Comparison of ENCODE assay signal across 8 mouse cellular contexts in the genomic region with DNA sequence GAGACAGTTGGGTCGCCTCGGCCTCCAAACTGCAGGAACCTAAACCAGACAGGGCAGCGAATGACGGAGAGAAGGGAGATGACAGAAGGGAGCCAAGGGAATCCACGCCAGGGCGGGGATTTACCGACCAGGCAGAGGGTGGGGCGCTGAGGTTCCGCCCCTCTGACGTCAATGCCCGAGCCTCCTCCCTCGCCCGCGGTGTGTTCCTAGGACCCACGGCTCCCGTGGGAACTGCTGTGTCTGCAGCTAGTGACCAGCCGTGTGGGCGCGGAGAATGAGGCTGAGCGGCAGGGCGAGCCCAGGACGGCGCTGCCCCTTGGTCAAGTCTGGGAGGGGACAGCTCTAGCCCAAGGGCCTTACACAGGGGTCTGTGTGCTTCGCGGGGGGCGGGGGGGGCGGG. TPM values are rescaled to one million over a fixed set of nuclear protein-coding genes. Genes with fewer than 3 reads are reported as not detected.
DNase-seq lines count a peak whose midpoint lies in the region; ATAC-seq and TF ChIP-seq lines count a peak whose summit lies in the region.

No protein-coding gene starts in this region.

- H3K27ac ChIP-seq in hindbrain, postnatal 0 days: no peak overlapping the region

- H3K27me3 ChIP-seq in hindbrain, postnatal 0 days (ENCODE audit: insufficient read depth, low read length): 0 out of 2 replicates have a peak, but pooled peaks cover 4% of the 10 kb centered on the region

- intact Hi-C loops in left cerebral cortex, postnatal 10 days (cut with DNase I): no loop called here

- H3K4me2 ChIP-seq in hindbrain, postnatal 0 days (ENCODE audit: low read depth, low read length): peak overlapping the region; percentile 85

- H3K9me3 ChIP-seq in hindbrain, postnatal 0 days (ENCODE audit: low read length): peaks cover 3% of the 10 kb centered on the region; the same call in 1 of the 2 replicates

- peak overlapping the region; percentile 45 for H3K9ac ChIP-seq in hindbrain, postnatal 0 days (replicated peaks; ENCODE audit: low read length)

- WGBS in hindbrain, postnatal 0 days: 3% methylated on average over 25 of the region's 27 CpGs

- no peak for TF ChIP-seq CTCF in hindbrain, postnatal 0 days (IDR thresholded peaks at IDR 0.05; ENCODE audit: low read depth)

- H3K4me1 ChIP-seq in hindbrain, postnatal 0 days (ENCODE audit: insufficient read depth, low read length): no peaks in the 10 kb centered on the region

- peak; percentile 82 to 90 for DNase-seq in cerebellum, postnatal 25 days
- peak; percentile 72 to 83 for DNase-seq in gastrocnemius, adult 8-10 months (ENCODE audit: low spot score in 2 of 2)
- peak; percentile 73 for DNase-seq in hindbrain, postnatal 0 days (ENCODE audit: low spot score)
- DNase-seq in left cerebral cortex, postnatal 10 days (ENCODE audit: extremely low spot score in 1 of 2, low spot score in 2 of 2): peak; percentile 45 to 85
- peak; percentile 70 for DNase-seq in right cerebral cortex, postnatal 14 days
- DNase-seq in urinary bladder, postnatal 4 days (ENCODE audit: low spot score in 2 of 2): peak; percentile 70 to 81

- peak overlapping the region; percentile 43 for H3K4me3 ChIP-seq in hindbrain, postnatal 0 days (ENCODE audit: low read length)

- ATAC-seq in activated CD4-positive, CD25-positive, alpha-beta regulatory T cell, adult 4 months: peak; percentile 82
- peak; percentile 74; the same call in 1 of the 2 replicates for ATAC-seq in hindbrain, postnatal 0 days
- peak; percentile 95 for ATAC-seq in megakaryocyte progenitor cell, adult 5-6 weeks (replicated peaks; ENCODE audit: poor library complexity)

- no peaks in the 10 kb centered on the region for H3K36me3 ChIP-seq in hindbrain, postnatal 0 days (ENCODE audit: insufficient read depth, low read length)

RNA-seq across cellular contexts. Expression of a gene that starts 11.9 kb away (rescaled TPM):
- polyA plus RNA-seq in activated CD4-positive, CD25-positive, alpha-beta regulatory T cell, adult 4 months (2017; shearing (Covaris generic)): not detected
- under 1 TPM; 0.41 to 0.87 (median 0.69) TPM for total RNA-seq in gastrocnemius, adult 8-10 months (2022)
- 1.3 and 3.6 TPM in 2 replicates for total RNA-seq in hindbrain, postnatal 0 days (2014; rRNA removed)
- 0.49 and 0.55 TPM in 2 replicates for polyA plus RNA-seq in hindbrain, postnatal 0 days (2015; fragmentation: Nextera tagmentation; extraction: Ambion mirVana)
- total RNA-seq in left cerebral cortex, postnatal 10 days (2021): not detected
- 0.15 TPM in 1 of 2 replicates, not detected in the other for total RNA-seq in megakaryocyte progenitor cell, adult 5-6 weeks (2015)
- total RNA-seq in megakaryocyte progenitor cell, adult 5-6 weeks (2017): not detected in 2 replicates

RNA-seq across cellular contexts. Expression of a gene that starts 30.3 kb away (rescaled TPM):
- polyA plus RNA-seq in activated CD4-positive, CD25-positive, alpha-beta regulatory T cell, adult 4 months (2017; shearing (Covaris generic)): not detected
- 1 to 10 TPM in 1 of 4 experiments, under 1 TPM in 3; 0.41 to 1.4 (median 0.81) TPM for total RNA-seq in gastrocnemius, adult 8-10 months (2022)
- total RNA-seq in hindbrain, postnatal 0 days (2014; rRNA removed): 48.1 and 54.5 TPM in 2 replicates
- 20.9 and 22.0 TPM in 2 replicates for polyA plus RNA-seq in hindbrain, postnatal 0 days (2015; fragmentation: Nextera tagmentation; extraction: Ambion mirVana)
- total RNA-seq in left cerebral cortex, postnatal 10 days (2021): 100 to 1,000 TPM; 114 to 119 TPM
- not detected in 2 replicates for total RNA-seq in megakaryocyte progenitor cell, adult 5-6 weeks (2015)
- not detected in 2 replicates for total RNA-seq in megakaryocyte progenitor cell, adult 5-6 weeks (2017)

RNA-seq across cellular contexts. Expression of a gene that starts 50.7 kb away (rescaled TPM):
- polyA plus RNA-seq in activated CD4-positive, CD25-positive, alpha-beta regulatory T cell, adult 4 months (2017; shearing (Covaris generic)): not detected
- not detected for total RNA-seq in gastrocnemius, adult 8-10 months (2022)
- 0.11 and 0.26 TPM in 2 replicates for total RNA-seq in hindbrain, postnatal 0 days (2014; rRNA removed)
- 0.53 and 0.60 TPM in 2 replicates for polyA plus RNA-seq in hindbrain, postnatal 0 days (2015; fragmentation: Nextera tagmentation; extraction: Ambion mirVana)
- under 1 TPM in 1 of 2 experiments, not detected in 1; 0.47 TPM for total RNA-seq in left cerebral cortex, postnatal 10 days (2021)
- not detected in 2 replicates for total RNA-seq in megakaryocyte progenitor cell, adult 5-6 weeks (2015)
- not detected in 2 replicates for total RNA-seq in megakaryocyte progenitor cell, adult 5-6 weeks (2017)

Comparison
In these comparisons a context has a peak if more than half of its experiments do, and no peak if none do; other contexts are left out.
1. RNA of a gene that starts 30.3 kb away (total RNA-seq): 114 to 119 TPM in left cerebral cortex, postnatal 10 days and 48.1 to 54.5 TPM in hindbrain, postnatal 0 days; 0.41 to 1.4 TPM in gastrocnemius, adult 8-10 months and not detected in megakaryocyte progenitor cell, adult 5-6 weeks; every median in the first group is over 10 times any median in the second.
2. Peak in every context shown above with its lines, with median percentiles within 50 percentile points of each other: ATAC-seq and DNase-seq.